Mouse (Mus musculus): ENCODE data around the gene Vgll1. TPM values are rescaled to one million over a fixed set of nuclear protein-coding genes. Genes with fewer than 3 reads are reported as not detected.

Vgll1 gene
- polyA plus RNA-seq (2015; fragmentation: Nextera tagmentation; extraction: Ambion mirVana) = not detected in 2 replicates

- no peak within 1 kb of the TSS for H3K27ac ChIP-seq
- H3K9me3 ChIP-seq = no peaks in the 10 kb centered on the region
- no peak within 1 kb of the TSS for H3K9ac ChIP-seq
- no peaks in the 10 kb centered on the region for H3K36me3 ChIP-seq (replicated peaks)
- no peaks in the 10 kb centered on the region for H3K4me1 ChIP-seq
- ATAC-seq (replicated peaks) = no peak
- H3K27me3 ChIP-seq (replicated peaks) = no peaks in the 10 kb centered on the region
- no peak within 1 kb of the TSS for H3K4me2 ChIP-seq
- 91% methylated on average over 4 of the region's 4 CpGs for WGBS
- H3K4me3 ChIP-seq = no peak within 1 kb of the TSS
Observed at GRCm38 (mm10) chrX:57087806-57088205, at the start of gene Vgll1. TSS of gene Vgll1 (plus strand) at chrX:57088106.

- H3K4me3 ChIP-seq = no peak within 1 kb of the TSS
- no peaks in the 10 kb centered on the region for H3K36me3 ChIP-seq (replicated peaks)
- H3K4me1 ChIP-seq = no peaks in the 10 kb centered on the region
- no peaks in the 10 kb centered on the region for H3K27me3 ChIP-seq (replicated peaks)
- H3K9me3 ChIP-seq = no peaks in the 10 kb centered on the region
- H3K9ac ChIP-seq = no peak within 1 kb of the TSS
- H3K4me2 ChIP-seq = no peak within 1 kb of the TSS
- no peak within 1 kb of the TSS for H3K27ac ChIP-seq
- WGBS = 83% methylated on average over 5 of the region's 5 CpGs
- no peak for ATAC-seq (replicated peaks)
Observed at GRCm38 (mm10) chrX:57042774-57043173, 45.1 kb upstream of the Vgll1 start, which contains the start of gene Brs3. TSS of gene Brs3 (plus strand) at chrX:57043074.

DNA sequence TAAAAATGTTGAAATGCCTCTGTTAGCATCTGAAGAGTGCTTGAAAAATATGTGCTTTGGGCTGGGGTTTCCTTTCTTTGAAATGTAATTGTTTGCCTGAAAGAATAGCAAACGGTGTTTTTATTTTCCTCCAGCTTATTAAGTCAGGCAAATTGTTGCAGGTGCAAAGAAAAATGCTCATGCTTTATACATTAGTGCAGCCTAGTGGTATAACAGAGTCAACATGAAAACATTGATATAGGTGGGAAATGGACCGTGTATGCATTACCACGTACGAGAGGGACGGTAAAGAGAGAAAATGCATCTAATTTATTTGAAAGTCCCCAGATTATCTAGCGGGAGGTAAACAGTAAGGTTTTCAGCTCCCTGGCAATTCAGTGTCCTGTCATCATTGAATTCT is 44.0 kb upstream of the Vgll1 start:
- H3K4me3 ChIP-seq = no peak overlapping the region
- 78% methylated on average over 6 of the region's 6 CpGs for WGBS
- H3K4me2 ChIP-seq = no peak overlapping the region
- no peak overlapping the region for H3K27ac ChIP-seq
- H3K9ac ChIP-seq = no peak overlapping the region
- H3K9me3 ChIP-seq = no peaks in the 10 kb centered on the region
- no peak for ATAC-seq (replicated peaks)
- no peaks in the 10 kb centered on the region for H3K4me1 ChIP-seq
- H3K36me3 ChIP-seq (replicated peaks) = no peaks in the 10 kb centered on the region
- H3K27me3 ChIP-seq (replicated peaks) = no peaks in the 10 kb centered on the region

GRCm38 (mm10) chrX:57052848-57053173 is 35.1 kb upstream of the Vgll1 start:
- whole genome bisulfite sequencing = 25% methylated on average over 4 of the region's 4 CpGs
- ATAC-seq (replicated peaks) = peak; percentile 85
- Histone ChIP-seq H3K4me3 (peak overlapping the region; percentile 64), H3K4me2 (peak overlapping the region; percentile 46), H3K9me3 (no peaks in the 10 kb centered on the region), H3K4me1 (no peaks in the 10 kb centered on the region), H3K27ac (peak overlapping the region; percentile 97), H3K27me3 (replicated peaks) (no peaks in the 10 kb centered on the region), H3K9ac (peak overlapping the region; percentile 62), H3K36me3 (replicated peaks) (no peaks in the 10 kb centered on the region; the same call in 1 of the 2 replicates)

DNA sequence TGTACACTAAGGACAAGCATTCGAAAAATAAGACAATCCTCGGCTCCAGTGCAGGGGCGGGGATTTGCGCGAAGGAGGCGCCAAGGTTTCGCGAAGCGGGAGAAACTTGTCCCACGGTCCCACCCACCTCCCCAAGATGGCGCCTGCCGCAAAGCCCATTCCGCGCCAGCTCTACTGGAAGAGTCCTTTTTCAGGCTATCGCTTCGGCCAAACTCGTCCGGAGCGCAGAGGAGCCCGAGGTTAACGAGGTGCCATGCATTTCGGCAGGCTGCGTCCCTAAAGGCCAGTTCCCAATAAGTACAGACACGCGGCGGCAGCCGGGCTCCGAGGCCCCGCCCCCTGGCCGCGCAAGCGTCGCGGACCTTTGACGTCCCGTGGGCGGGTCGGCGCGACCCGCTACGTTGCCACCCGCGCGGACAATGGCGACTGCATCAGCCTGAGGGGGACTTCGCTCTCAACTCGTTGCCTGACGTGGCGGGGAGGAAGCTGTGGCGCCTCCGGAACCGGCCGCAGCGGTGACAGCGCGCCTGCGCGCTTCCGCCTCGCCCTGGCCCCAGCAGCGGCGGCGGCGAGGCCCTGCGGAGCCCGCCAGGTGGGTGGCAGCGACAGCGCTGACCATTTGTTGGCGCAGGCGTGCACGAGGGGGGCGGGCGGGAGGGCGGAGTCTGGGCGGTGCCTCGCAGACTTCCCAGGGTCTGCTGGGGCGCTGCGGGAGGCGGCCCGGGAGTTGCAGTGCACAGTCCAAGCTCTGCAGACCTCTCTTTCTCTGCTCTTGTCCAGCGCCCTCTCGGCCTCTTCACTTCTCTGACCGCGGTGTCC is 34.5 kb upstream of the Vgll1 start, which contains the start of gene Htatsf1:
Gene Htatsf1, plus strand, starts transcription at position 410 of the 819 bp plus-strand sequence.
- 24% methylated on average over 73 of the region's 85 CpGs for WGBS
- no peaks in the 10 kb centered on the region for H3K27me3 ChIP-seq (replicated peaks)
- H3K9me3 ChIP-seq = no peaks in the 10 kb centered on the region
- H3K4me2 ChIP-seq = peak within 1 kb of the TSS; percentile 60
- H3K4me3 ChIP-seq = peak within 1 kb of the TSS; percentile 64
- no peaks in the 10 kb centered on the region for H3K4me1 ChIP-seq
- H3K36me3 ChIP-seq (replicated peaks) = no peaks in the 10 kb centered on the region; the same call in 1 of the 2 replicates
- peak; percentile 96 for ATAC-seq (replicated peaks)
- peak within 1 kb of the TSS; percentile 62 for H3K9ac ChIP-seq
- peak within 1 kb of the TSS; percentile 97 for H3K27ac ChIP-seq

DNA sequence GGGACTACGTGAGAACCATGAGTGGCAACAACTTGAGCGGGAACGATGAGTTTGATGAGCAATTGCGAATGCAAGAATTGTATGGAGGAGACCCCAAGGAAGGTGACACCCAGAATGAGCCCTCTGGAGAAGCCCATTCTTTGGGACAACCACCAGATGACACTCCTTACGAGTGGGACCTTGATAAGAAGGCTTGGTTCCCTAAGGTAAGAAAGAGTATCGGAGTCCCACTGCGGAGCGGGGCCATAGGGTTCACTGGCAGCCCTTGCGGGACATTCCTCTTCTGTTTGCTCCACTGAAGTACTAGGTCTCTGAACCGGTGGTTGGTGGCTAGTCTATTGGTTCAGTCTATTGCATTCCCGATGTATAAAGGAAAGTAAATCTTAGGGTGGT is 33.9 kb upstream of the Vgll1 start:
- no peaks in the 10 kb centered on the region for H3K4me1 ChIP-seq
- peak overlapping the region; percentile 32 for H3K9ac ChIP-seq
- H3K9me3 ChIP-seq = no peaks in the 10 kb centered on the region
- no peaks in the 10 kb centered on the region; the same call in 1 of the 2 replicates for H3K36me3 ChIP-seq (replicated peaks)
- H3K4me2 ChIP-seq = peak overlapping the region; percentile 60
- peak overlapping the region; percentile 97 for H3K27ac ChIP-seq
- no peaks in the 10 kb centered on the region for H3K27me3 ChIP-seq (replicated peaks)
- WGBS = 35% methylated on average over 11 of the region's 11 CpGs
- peak overlapping the region; percentile 64 for H3K4me3 ChIP-seq
- ATAC-seq (replicated peaks) = no peak; the same call in 1 of the 2 replicates

DNA sequence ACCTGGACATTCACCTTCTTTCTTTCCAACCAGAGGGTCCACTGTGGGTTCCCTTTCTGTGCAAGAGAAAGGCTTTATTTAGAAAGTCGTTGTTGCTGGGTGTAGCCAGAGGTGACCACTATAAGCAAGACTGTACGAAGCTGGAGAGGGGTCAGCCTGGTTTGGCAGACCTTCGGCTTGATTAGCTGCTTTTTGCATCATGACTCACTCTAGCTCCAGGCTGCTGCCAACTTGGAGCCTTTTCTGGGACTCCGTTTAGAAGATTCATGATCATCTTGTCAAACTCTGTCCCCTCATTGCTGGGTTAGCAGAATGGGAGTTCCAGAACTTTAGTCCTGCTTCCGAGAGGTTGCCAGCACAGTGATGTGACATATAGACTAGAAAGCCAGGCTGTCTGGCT is 6.4 kb upstream of the Vgll1 start:
- Histone ChIP-seq H3K4me1 (no peaks in the 10 kb centered on the region), H3K27me3 (replicated peaks) (no peaks in the 10 kb centered on the region), H3K4me3 (no peak overlapping the region), H3K9me3 (no peaks in the 10 kb centered on the region), H3K4me2 (no peak overlapping the region), H3K36me3 (replicated peaks) (no peaks in the 10 kb centered on the region), H3K27ac (no peak overlapping the region), H3K9ac (no peak overlapping the region)
- no peak for ATAC-seq (replicated peaks)
- 80% methylated on average over 5 of the region's 5 CpGs for WGBS

DNA sequence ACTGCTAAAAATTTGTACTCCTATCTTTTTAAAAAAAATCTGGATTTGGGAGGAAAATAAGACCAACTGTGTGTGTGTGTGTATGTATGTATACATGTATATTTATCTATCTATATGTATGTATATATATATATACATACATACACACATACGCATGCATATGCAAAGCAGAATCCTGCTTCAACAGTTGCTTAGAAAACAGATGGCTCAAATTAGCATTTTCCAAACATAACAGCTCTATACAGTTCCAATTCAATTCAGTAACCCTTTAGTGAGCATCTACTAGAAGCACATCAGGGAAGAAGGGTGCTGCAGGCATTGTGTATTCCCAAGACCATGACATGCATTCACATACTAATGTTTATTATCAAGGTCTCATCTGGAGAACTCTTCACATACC is 15.5 kb downstream of the Vgll1 start:
- Histone ChIP-seq H3K27me3 (replicated peaks) (no peaks in the 10 kb centered on the region), H3K4me1 (no peaks in the 10 kb centered on the region), H3K9me3 (no peaks in the 10 kb centered on the region), H3K36me3 (replicated peaks) (no peaks in the 10 kb centered on the region), H3K4me3 (no peak overlapping the region), H3K9ac (no peak overlapping the region), H3K4me2 (no peak overlapping the region), H3K27ac (no peak overlapping the region)
- no peak for ATAC-seq (replicated peaks)
- 89% methylated on average over 1 of the region's 1 CpGs for WGBS

DNA sequence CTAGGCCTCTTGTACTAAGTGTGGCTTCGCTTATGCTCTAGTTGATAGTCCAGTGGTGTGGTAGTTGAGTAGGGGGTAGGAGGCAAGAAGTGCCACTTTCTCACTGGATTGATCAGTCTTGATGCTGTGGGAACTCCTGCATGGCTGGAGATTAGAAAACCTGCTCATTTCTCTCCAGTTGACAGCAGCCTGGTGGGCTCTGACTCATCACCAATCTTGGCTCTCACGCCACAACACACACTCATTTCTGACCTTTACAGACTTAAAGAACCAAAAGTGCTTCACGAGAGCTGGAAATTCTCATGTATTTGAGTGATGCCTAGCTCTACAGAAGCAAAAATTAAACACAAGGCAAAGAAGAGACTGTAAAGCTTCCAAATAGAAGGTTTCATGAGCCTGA is 19.1 kb downstream of the Vgll1 start:
- Histone ChIP-seq H3K9ac (no peak overlapping the region), H3K4me1 (no peaks in the 10 kb centered on the region), H3K9me3 (no peaks in the 10 kb centered on the region), H3K4me3 (no peak overlapping the region), H3K27me3 (replicated peaks) (no peaks in the 10 kb centered on the region), H3K36me3 (replicated peaks) (no peaks in the 10 kb centered on the region), H3K4me2 (no peak overlapping the region), H3K27ac (no peak overlapping the region)
- ATAC-seq (replicated peaks) = no peak
- 87% methylated on average over 3 of the region's 3 CpGs for WGBS

- Histone ChIP-seq H3K27ac (no peak overlapping the region), H3K4me1 (no peaks in the 10 kb centered on the region), H3K27me3 (replicated peaks) (no peaks in the 10 kb centered on the region), H3K36me3 (replicated peaks) (no peaks in the 10 kb centered on the region), H3K9ac (no peak overlapping the region), H3K4me2 (no peak overlapping the region), H3K9me3 (no peaks in the 10 kb centered on the region), H3K4me3 (no peak overlapping the region)
- ATAC-seq (replicated peaks) = no peak
- 81% methylated on average over 8 of the region's 8 CpGs for WGBS
Observed at GRCm38 (mm10) chrX:57118143-57118542, 30.2 kb downstream of the Vgll1 start.

DNA sequence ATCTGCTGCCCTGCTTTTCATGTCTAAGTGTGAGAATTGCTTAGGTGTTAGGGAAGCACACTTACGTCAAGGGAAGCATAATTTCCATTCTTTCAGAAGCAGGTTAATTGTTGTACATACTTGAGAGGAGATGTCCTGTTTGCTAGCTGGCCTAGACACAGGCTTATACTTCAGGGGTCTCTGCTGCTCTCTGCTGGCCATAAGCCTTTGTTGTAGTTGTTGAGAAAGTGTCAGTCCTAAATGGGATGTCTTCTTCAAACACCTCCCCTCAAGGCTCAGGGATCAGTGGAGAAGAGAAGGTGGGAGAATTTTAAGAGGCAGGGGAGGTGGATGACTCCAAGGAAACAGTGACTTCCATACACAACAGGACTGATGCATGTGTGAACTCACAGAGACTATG is 32.9 kb downstream of the Vgll1 start:
- Histone ChIP-seq H3K9me3 (no peaks in the 10 kb centered on the region), H3K9ac (no peak overlapping the region), H3K27me3 (replicated peaks) (no peaks in the 10 kb centered on the region), H3K36me3 (replicated peaks) (no peaks in the 10 kb centered on the region), H3K4me3 (no peak overlapping the region), H3K4me1 (no peaks in the 10 kb centered on the region), H3K4me2 (no peak overlapping the region), H3K27ac (no peak overlapping the region)
- 81% methylated on average over 1 of the region's 1 CpGs for WGBS
- no peak for ATAC-seq (replicated peaks)

DNA sequence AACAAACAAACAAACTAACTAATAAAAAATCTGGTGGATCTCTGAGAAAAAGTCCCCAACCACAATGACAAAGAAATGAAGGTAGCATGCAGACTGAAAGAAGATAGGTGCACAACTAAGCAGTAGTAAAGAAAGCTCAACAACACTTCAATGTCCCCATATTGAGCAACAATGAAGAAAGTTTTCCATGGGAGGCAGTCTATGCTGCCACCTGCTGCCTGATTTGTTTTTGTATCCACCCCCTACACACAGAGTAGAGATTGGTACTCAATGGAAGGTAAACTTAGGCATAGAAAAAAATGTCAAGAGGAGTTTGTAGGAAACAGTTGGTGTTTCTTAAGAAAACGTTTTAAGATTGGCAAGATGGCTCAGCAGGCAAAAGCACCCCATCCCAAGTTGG is 42.7 kb downstream of the Vgll1 start:
- ATAC-seq (replicated peaks) = no peak
- no peaks in the 10 kb centered on the region for H3K4me1 ChIP-seq
- H3K9ac ChIP-seq = no peak overlapping the region
- H3K9me3 ChIP-seq = no peaks in the 10 kb centered on the region
- WGBS = 33% methylated on average over 1 of the region's 1 CpGs
- no peaks in the 10 kb centered on the region for H3K27me3 ChIP-seq (replicated peaks)
- H3K4me3 ChIP-seq = no peak overlapping the region
- no peaks in the 10 kb centered on the region for H3K36me3 ChIP-seq (replicated peaks)
- no peak overlapping the region for H3K4me2 ChIP-seq
- no peak overlapping the region for H3K27ac ChIP-seq

DNA sequence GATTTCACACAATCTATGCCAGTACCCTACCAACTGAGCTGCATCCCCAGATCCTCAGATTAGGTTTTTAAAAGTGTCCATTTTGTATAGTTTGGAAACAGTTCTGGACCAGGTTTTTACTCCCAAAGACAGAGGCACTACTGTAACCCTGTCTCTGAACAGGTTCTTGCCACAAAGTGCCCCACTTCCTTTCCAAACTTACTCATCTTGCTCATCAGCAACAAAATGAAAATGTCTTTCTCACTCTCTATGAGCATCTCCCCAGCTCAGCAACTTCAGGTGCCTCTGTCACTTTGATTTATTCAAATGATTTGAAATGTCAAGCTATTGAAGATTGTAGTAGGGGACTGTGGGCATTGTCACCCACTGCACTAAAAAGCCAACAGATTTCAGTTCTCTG is 49.7 kb downstream of the Vgll1 start:
- H3K4me1 ChIP-seq = no peaks in the 10 kb centered on the region
- no peaks in the 10 kb centered on the region for H3K9me3 ChIP-seq
- no peak overlapping the region for H3K4me3 ChIP-seq
- no peak overlapping the region for H3K9ac ChIP-seq
- H3K27ac ChIP-seq = no peak overlapping the region
- ATAC-seq (replicated peaks) = no peak
- no peaks in the 10 kb centered on the region for H3K27me3 ChIP-seq (replicated peaks)
- no peaks in the 10 kb centered on the region for H3K36me3 ChIP-seq (replicated peaks)
- H3K4me2 ChIP-seq = no peak overlapping the region
